Mouse (Mus musculus): ENCODE measurements around the gene Gm5941. TPM values are rescaled to one million over a fixed set of nuclear protein-coding genes. Genes with fewer than 3 reads are reported as not detected.
"Not testable (repeated sequence)": the region's sequence is repeated elsewhere in the genome, so short reads cannot be mapped to it uniquely, and the experiment has no call there.

Gene Gm5941
- not detected in 2 replicates for polyA plus RNA-seq (2014; fragmentation: Nextera tagmentation; extraction: Ambion mirVana)

- not testable (repeated sequence) for H3K27me3 ChIP-seq (ENCODE audit: control insufficient read depth, insufficient read depth, low read length); DNase-seq; H3K4me1 ChIP-seq (ENCODE audit: control insufficient read depth, insufficient read depth, low read length); H3K9me3 ChIP-seq (ENCODE audit: control insufficient read depth, low read length); H3K4me3 ChIP-seq (replicated peaks; ENCODE audit: low read depth, low read length); H3K36me3 ChIP-seq (ENCODE audit: control insufficient read depth, insufficient read depth, low read length); H3K4me2 ChIP-seq (ENCODE audit: low read length); H3K27ac ChIP-seq (replicated peaks; ENCODE audit: low read depth, low read length); H3K9ac ChIP-seq (replicated peaks; ENCODE audit: low read length); ATAC-seq (ENCODE audit: low FRiP score, low TSS enrichment)
- whole genome bisulfite sequencing, result 88% methylated on average over 4 of the region's 4 CpGs
These were observed at the start of gene Gm5941 for GRCm38 (mm10) chrX:92489649-92490048. Gm5941 (plus strand) TSS chrX:92489949.

DNA sequence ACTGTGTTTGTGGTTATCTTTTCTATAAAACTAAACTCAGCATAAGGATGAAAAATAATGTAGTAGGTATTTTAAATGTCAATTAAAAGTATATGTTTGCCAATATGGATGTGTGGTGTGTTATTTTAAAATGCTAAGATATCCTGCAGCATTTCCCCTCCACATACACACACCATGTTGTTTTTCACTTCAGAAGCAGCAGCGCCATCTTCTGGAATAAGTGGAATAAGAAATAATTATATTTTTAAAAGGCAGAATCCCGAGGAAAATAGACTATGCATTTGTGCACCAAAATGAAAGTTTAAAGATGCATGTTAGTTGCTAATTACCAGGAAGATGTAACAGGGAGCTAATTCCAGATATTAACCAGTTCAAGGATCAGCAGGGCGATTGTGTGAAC, 29.3 kb upstream of the Gm5941 start:
- H3K4me3 ChIP-seq (replicated peaks; ENCODE audit: low read depth, low read length), result no peak overlapping the region
- ATAC-seq (ENCODE audit: low FRiP score, low TSS enrichment) (no peak), DNase-seq (peak; percentile 69)
- H3K9me3 ChIP-seq (ENCODE audit: control insufficient read depth, low read length), result no peaks in the 10 kb centered on the region
- WGBS, result 31% methylated on average over 3 of the region's 3 CpGs
- H3K27ac ChIP-seq (replicated peaks; ENCODE audit: low read depth, low read length), result no peak overlapping the region
- no peaks in the 10 kb centered on the region for H3K27me3 ChIP-seq (ENCODE audit: control insufficient read depth, insufficient read depth, low read length)
- H3K4me2 ChIP-seq (ENCODE audit: low read length), result no peak overlapping the region
- H3K9ac ChIP-seq (replicated peaks; ENCODE audit: low read length), result no peak overlapping the region
- H3K4me1 ChIP-seq (ENCODE audit: control insufficient read depth, insufficient read depth, low read length), result no peaks in the 10 kb centered on the region
- no peaks in the 10 kb centered on the region for H3K36me3 ChIP-seq (ENCODE audit: control insufficient read depth, insufficient read depth, low read length)

GRCm38 (mm10) chrX:92464773-92465172, 25.0 kb upstream of the Gm5941 start:
- Histone ChIP-seq H3K9me3 (ENCODE audit: control insufficient read depth, low read length) (no peaks in the 10 kb centered on the region), H3K4me1 (ENCODE audit: control insufficient read depth, insufficient read depth, low read length) (no peaks in the 10 kb centered on the region), H3K9ac (replicated peaks; ENCODE audit: low read length) (no peak overlapping the region), H3K36me3 (ENCODE audit: control insufficient read depth, insufficient read depth, low read length) (no peaks in the 10 kb centered on the region), H3K4me2 (ENCODE audit: low read length) (no peak overlapping the region), H3K4me3 (replicated peaks; ENCODE audit: low read depth, low read length) (no peak overlapping the region), H3K27ac (replicated peaks; ENCODE audit: low read depth, low read length) (no peak overlapping the region), H3K27me3 (ENCODE audit: control insufficient read depth, insufficient read depth, low read length) (no peaks in the 10 kb centered on the region)
- DNase-seq (no peak), ATAC-seq (ENCODE audit: low FRiP score, low TSS enrichment) (no peak)
- WGBS, result 70% methylated on average over 4 of the region's 4 CpGs

DNA sequence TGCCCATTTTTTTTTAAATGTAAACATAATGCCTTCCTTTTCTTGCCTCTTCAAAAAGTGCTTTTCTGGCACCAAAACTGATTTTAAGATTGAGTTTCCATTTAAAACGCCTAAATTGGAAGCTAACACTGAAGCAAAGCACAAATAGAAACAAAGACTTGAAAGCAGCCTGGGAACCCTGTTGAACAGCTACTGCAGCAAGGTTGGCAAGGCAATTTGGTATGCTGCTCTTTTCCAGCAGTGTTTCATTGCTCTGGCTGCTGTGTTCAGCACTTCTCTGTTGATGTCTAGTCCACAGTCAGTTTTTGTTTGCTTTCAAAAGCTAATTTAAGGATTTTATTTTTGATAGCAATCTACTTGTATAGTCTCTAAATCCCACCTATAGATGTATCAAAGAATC, 8.5 kb downstream of the Gm5941 start:
- H3K4me1 ChIP-seq (ENCODE audit: control insufficient read depth, insufficient read depth, low read length), result no peaks in the 10 kb centered on the region
- 42% methylated on average over 1 of the region's 1 CpGs for WGBS
- no peak overlapping the region for H3K27ac ChIP-seq (replicated peaks; ENCODE audit: low read depth, low read length)
- no peaks in the 10 kb centered on the region for H3K27me3 ChIP-seq (ENCODE audit: control insufficient read depth, insufficient read depth, low read length)
- no peak for DNase-seq
- H3K9ac ChIP-seq (replicated peaks; ENCODE audit: low read length), result no peak overlapping the region
- H3K9me3 ChIP-seq (ENCODE audit: control insufficient read depth, low read length), result no peaks in the 10 kb centered on the region
- no peak for ATAC-seq (ENCODE audit: low FRiP score, low TSS enrichment)
- no peak overlapping the region for H3K4me3 ChIP-seq (replicated peaks; ENCODE audit: low read depth, low read length)
- H3K36me3 ChIP-seq (ENCODE audit: control insufficient read depth, insufficient read depth, low read length), result no peaks in the 10 kb centered on the region
- no peak overlapping the region for H3K4me2 ChIP-seq (ENCODE audit: low read length)

GRCm38 (mm10) chrX:92527826-92528225, 38.1 kb downstream of the Gm5941 start:
- H3K27me3 ChIP-seq (ENCODE audit: control insufficient read depth, insufficient read depth, low read length), result no peaks in the 10 kb centered on the region
- H3K9ac ChIP-seq (replicated peaks; ENCODE audit: low read length), result no peak overlapping the region
- no peaks in the 10 kb centered on the region for H3K4me1 ChIP-seq (ENCODE audit: control insufficient read depth, insufficient read depth, low read length)
- no peaks in the 10 kb centered on the region for H3K9me3 ChIP-seq (ENCODE audit: control insufficient read depth, low read length)
- DNase-seq, result no peak
- WGBS, result 83% methylated on average over 1 of the region's 1 CpGs
- H3K27ac ChIP-seq (replicated peaks; ENCODE audit: low read depth, low read length), result no peak overlapping the region
- no peaks in the 10 kb centered on the region for H3K36me3 ChIP-seq (ENCODE audit: control insufficient read depth, insufficient read depth, low read length)
- no peak for ATAC-seq (ENCODE audit: low FRiP score, low TSS enrichment)
- no peak overlapping the region for H3K4me2 ChIP-seq (ENCODE audit: low read length)
- H3K4me3 ChIP-seq (replicated peaks; ENCODE audit: low read depth, low read length), result no peak overlapping the region

Other genes starting within 250 kb of the Gm5941 start
- not detected in 2 replicates for gene Mageb18, start 109.6 kb downstream of the Gm5941 start, polyA plus RNA-seq (2014; fragmentation: Nextera tagmentation; extraction: Ambion mirVana)